Mouse (Mus musculus): ENCODE results near the gene Nup133.

DNA sequence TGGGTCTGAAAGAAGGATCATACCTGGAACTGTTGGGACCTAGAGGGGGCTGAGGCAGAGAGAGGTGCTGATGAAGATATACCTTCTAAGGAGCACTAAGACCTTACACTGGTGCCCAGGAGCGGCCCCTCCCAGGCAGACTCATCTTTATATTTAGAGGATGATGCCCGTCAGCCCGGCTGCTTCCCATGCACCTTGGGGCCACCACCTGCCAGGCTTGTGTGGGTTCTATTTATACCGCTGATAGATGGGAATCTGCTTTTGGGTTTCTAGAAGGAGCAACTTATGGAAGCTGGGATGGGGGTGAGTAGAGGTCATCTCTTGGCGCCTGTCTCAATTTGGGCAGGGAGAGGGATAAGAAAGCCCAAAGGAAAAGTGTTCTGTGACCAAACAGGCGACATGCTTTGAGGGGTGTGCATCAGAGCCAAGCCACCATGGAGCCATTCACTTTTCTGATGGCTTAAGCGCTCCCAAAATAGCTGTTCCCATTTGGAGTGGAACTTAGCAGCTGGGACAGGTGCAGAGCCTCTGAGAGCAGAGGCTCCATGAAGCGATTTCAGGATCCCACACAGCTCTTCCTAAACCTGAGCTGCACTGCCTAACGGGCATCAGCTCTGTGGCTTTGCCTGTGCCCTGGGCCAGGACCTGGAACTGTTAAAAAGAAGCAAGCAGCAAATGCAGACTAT is 53.2 kb downstream of the Nup133 start:
- TF ChIP-seq CTCF (conservative IDR thresholded peaks at IDR 0.05; ENCODE audit: insufficient read depth, insufficient read length, low read depth, low read length), result no peak
- no peak for TF ChIP-seq POLR2A (IDR thresholded peaks at IDR 0.05; ENCODE audit: low read depth, low read length)
